Mouse (Mus musculus) G1E-ER4 (cell line): ENCODE data around the gene Vmn2r105. TPM values are rescaled to one million over a fixed set of nuclear protein-coding genes. Genes with fewer than 3 reads are reported as not detected.

Experiments
- GATA1 ChIP-seq: IDR thresholded peaks from one replicate; pipeline ENCODE4 v1.8.0; 2012; ENCODE audit warnings: low read length, inconsistent platforms
- polyA plus RNA-seq: library from polyadenylated mRNA; stranded (reverse); fragments of >175 nt; gene quantifications from 2 replicates; pipeline ENCODE4 v1.2.3, GENCODE M21; 2012

Gene Vmn2r105
- not detected in 2 replicates for polyA plus RNA-seq

GRCm38 (mm10) chr17:20234952-20235351 is at the start of gene Vmn2r105:
Gene Vmn2r105 (minus strand): TSS chr17:20235052.
- no peak for TF ChIP-seq GATA1

- TF ChIP-seq GATA1: no peak
Observed at GRCm38 (mm10) chr17:20255522-20255921, 20.7 kb upstream of the Vmn2r105 start.

- TF ChIP-seq GATA1: no peak
Observed at GRCm38 (mm10) chr17:20182997-20183396, 51.9 kb downstream of the Vmn2r105 start, which contains the start of gene Fpr-rs6. Gene Fpr-rs6 (minus strand): TSS chr17:20183097.

Other genes with a start within 250 kb of the Vmn2r105 start
- not detected in 2 replicates for gene Vmn2r104, start 186.7 kb downstream of the Vmn2r105 start, polyA plus RNA-seq
- gene Fpr-rs7, start 120.8 kb downstream of the Vmn2r105 start, polyA plus RNA-seq: not detected in 2 replicates
- gene Fpr-rs6, start 52.0 kb downstream of the Vmn2r105 start, polyA plus RNA-seq: not detected in 2 replicates
- gene Vmn2r106, start 50.5 kb upstream of the Vmn2r105 start, polyA plus RNA-seq: not detected in 2 replicates
- not detected in 2 replicates for gene Vmn2r107, start 110.2 kb upstream of the Vmn2r105 start, polyA plus RNA-seq
- not detected in 2 replicates for gene Vmn1r224, start 179.1 kb upstream of the Vmn2r105 start, polyA plus RNA-seq
- not detected in 2 replicates for gene Vmn2r108, start 246.3 kb upstream of the Vmn2r105 start, polyA plus RNA-seq